Mouse (Mus musculus): Measurements from ENCODE around the gene Lamc1.
A peak's percentile ranks its signal among the peaks of the same experiment; 100 is the strongest.
"Not testable (repeated sequence)": the region's sequence is repeated elsewhere in the genome, so short reads cannot be mapped to it uniquely, and the experiment has no call there.

Lamc1 gene

GRCm38 (mm10) chr1:153332444-153333295, at the start of gene Lamc1:
Gene Lamc1, minus strand, starts transcription at chr1:153332786.
- DNase-seq (ENCODE audit: low read depth, low spot score) = peak; percentile 96

- DNase-seq (ENCODE audit: low read depth, low spot score) = no peak
These were observed 48.2 kb upstream of the Lamc1 start for GRCm38 (mm10) chr1:153380746-153381282.

GRCm38 (mm10) chr1:153379832-153380231, 47.2 kb upstream of the Lamc1 start:
- no peak for DNase-seq (ENCODE audit: low read depth, low spot score)

DNA sequence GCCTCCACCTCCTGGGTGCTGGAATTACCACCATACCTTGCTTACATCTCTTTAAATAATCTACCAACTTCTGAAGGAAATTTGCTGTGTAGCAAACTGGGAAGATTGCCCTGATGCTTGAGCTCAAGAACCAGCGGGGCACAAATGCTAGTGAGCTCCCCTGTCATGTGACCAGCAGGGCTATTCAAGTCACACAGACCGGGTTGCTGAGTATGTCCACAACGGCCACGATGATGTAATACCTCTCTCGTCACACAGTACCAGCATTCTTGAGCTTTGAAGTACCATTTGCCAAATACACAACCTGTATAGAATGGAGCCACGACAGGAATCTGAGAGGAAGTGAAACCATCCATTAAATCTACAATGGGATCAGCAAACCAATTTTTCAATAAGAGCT, 46.0 kb upstream of the Lamc1 start:
- no peak for DNase-seq (ENCODE audit: low read depth, low spot score)

GRCm38 (mm10) chr1:153376446-153376845, 43.9 kb upstream of the Lamc1 start:
- no peak for DNase-seq (ENCODE audit: low read depth, low spot score)

GRCm38 (mm10) chr1:153374136-153374535, 41.5 kb upstream of the Lamc1 start:
- DNase-seq (ENCODE audit: low read depth, low spot score) = no peak

- DNase-seq (ENCODE audit: low read depth, low spot score) = no peak
These were observed 39.3 kb upstream of the Lamc1 start for GRCm38 (mm10) chr1:153371846-153372245.

- DNase-seq (ENCODE audit: low read depth, low spot score) = no peak
These were observed 36.4 kb upstream of the Lamc1 start for GRCm38 (mm10) chr1:153369011-153369410.

DNA sequence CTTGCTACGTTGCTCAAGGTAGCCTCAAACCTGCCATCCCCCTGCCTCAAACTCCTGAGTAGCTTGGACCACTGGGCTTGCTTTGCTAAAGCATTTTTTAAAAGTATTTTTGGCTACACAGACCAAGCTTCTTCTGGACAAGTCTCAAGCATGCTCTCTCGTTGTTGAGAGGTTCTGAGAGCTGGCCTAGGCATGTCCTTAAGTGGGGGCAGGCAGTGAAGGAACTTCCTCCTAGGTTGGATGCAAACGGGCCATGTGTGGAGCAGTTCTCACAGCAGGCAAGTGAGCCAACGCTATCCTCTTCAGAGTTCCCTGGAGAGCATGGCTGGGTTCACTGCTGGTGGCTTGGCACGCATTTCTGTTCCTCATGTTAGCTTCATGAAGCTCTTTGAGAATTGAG, 34.5 kb upstream of the Lamc1 start:
- no peak for DNase-seq (ENCODE audit: low read depth, low spot score)

DNA sequence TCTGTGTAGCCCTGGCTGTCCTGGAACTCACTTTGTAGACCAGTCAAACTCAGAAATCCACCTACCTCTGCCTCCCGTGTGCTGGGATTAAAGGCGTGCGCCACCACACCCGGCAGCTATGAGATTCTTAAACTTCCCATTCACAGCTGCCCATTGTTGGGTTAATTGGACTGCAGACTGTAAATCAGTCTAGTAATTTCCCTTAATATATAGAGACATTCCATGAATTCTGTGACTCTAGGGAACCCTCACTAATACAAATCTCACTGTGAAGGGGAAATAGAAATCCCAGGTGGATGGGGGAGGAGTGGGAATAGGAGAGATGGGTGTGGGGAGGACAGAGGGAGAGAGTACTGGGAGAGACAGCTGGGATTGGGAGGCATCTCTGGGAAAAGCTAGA, 29.3 kb upstream of the Lamc1 start:
- no peak for DNase-seq (ENCODE audit: low read depth, low spot score)

GRCm38 (mm10) chr1:153360556-153360955, 28.0 kb upstream of the Lamc1 start:
- DNase-seq (ENCODE audit: low read depth, low spot score) = no peak

DNA sequence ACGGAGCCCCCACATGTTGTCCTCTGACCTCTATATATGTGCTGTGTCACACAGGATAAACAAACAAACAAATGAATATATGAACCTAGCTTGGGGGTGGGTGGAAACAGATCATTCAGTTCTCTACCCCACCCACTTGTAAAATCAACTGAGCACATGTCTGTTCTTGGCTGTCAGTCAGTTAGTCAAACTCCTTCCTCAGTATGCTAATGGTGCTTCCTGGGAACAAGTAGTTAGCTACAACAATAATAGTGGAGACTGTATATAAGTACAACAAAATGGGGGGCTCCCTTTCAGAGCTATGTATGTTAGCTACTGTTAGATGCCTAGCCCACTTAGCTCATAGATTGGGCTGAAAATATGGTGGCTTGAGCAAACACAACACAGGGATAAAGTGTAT, 24.6 kb upstream of the Lamc1 start:
- DNase-seq (ENCODE audit: low read depth, low spot score) = no peak

GRCm38 (mm10) chr1:153354466-153354865, 21.9 kb upstream of the Lamc1 start:
- DNase-seq (ENCODE audit: low read depth, low spot score) = peak; percentile 27

GRCm38 (mm10) chr1:153353736-153354430, 21.3 kb upstream of the Lamc1 start:
- peak; percentile 79 for DNase-seq (ENCODE audit: low read depth, low spot score)

- DNase-seq (ENCODE audit: low read depth, low spot score) = peak; percentile 76
These were observed 18.4 kb upstream of the Lamc1 start for GRCm38 (mm10) chr1:153351034-153351433.

- DNase-seq (ENCODE audit: low read depth, low spot score) = no peak
These were observed 15.1 kb upstream of the Lamc1 start for GRCm38 (mm10) chr1:153347726-153348125.

DNA sequence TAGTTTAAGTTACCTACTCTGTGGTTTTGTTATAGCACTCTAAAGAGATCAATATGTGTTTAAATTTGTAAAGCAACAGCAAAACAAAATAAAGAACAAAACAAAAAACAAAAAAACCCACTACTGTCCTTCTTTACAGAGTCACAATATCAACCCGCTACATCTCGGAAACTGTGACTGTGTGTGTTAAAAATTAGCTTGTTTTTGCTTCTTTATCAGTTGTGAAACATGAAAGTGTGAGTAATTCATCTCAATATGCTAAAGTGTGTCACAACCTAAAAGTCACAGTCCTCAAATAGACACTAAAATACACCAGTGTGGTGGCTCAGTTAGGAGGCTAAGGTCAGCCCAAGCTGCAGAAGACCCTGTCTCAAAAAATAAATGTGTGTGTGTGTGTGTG, 14.5 kb upstream of the Lamc1 start:
- no peak for DNase-seq (ENCODE audit: low read depth, low spot score)

DNA sequence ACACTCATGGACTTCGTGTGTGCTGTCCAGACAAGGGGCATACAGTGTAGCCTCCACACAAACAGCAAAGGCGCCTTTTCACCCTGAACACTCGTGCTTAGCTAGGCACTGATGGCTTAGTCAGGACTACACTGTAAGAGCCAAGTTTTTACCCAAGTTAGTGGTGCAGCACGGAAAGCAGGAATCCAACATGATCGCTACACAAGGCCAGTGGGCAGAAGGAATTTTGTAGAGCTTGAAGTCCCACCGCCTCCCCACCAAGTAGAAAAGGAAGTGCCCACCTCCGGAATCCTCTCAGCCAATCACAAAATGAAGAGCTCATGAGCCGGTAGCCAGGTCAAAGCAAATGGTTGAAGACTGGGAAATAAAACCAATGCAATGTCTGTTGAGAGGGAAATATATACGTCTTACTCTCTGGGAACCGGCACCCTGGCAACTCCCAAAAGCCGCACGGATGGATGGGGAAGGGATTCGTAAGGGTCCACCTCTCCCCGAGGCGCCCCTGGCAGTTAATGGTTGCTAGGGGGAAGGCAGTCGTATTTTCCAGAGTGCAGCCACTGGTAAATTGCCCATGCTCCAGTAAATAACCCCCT, 13.2 kb upstream of the Lamc1 start:
- no peak for DNase-seq (ENCODE audit: low read depth, low spot score)

DNA sequence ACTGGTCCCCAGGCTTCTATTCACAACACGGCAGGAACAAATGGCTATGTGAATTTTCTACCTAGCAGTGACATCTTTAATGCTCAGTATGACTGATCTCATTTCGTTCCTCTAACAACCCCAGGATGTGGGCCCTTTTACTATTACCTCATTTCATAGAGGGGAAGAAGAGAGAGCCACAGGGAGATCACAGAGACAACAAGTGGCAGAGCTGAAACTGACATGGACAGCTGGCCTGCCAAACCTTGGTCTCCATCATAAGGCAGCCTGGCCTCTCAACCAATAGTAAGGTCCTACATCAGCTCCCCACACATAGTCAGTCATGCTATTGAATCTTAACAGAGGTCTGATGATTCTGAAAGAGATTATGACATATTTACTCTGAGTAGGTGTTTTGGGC, 12.4 kb upstream of the Lamc1 start:
- DNase-seq (ENCODE audit: low read depth, low spot score) = no peak

DNA sequence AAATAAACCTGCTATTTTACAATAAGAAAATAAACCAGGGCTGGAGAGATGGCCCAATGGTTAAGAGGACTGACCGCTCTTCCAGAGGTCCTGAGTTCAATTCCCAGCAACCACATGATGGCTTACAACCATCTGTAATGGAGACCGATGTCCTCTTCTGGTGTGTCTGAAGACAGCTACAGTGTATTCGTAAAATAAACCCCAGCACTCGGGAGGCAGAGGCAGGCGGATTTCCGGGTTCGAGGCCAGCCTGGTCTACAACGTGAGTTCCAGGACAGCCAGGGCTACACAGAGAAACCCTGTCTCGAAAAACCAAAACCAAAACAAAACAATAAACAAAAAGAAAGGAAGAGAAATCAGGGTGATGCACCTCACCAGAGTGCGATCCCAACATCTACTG, 2.9 kb upstream of the Lamc1 start:
- not testable (repeated sequence) for DNase-seq (ENCODE audit: low read depth, low spot score)

DNA sequence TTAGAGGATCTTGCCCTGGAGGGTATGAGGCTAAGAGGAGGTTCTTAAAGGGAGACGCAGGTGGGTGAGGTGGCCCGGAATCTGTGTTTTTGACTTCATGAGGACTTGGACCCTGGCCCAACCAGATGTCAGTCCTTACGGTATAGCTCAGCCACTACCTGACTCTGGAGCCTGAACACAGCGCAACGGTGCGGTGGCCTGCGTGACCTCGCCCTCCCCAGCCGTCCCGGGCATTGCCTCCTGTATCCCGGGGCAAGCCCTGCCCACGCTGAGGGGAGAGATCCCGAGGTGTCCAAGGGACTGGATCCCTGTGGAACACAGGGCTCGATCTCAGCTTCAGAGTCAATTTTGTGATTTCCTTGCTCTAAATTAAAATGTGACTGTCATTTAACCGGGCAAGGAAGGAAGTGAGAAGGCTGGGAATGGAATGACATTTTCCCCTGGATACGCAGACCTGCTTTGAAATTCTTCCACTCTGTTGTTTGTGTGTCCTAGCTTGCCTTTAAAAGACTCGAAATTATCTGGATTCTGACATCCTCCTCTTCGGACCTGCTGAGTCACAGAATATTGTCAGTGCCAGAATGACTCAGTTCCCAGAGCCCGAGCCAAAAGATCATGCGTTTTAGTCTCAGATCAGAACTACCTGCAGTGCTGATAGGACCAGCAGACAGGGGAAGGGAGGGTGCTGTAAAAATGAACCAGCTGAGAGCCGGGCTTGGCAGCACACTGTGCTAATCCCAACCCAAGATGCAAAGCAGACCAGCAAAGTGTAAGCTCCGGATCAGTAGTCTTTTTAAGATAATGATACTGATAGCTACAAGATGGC, 923 bp upstream of the Lamc1 start:
- peak; percentile 81 for DNase-seq (ENCODE audit: low read depth, low spot score)
